Mouse (Mus musculus) spleen, postnatal 10 days (tissue): ENCODE measurements around the gene Frmd6.

Experiments
- DNase-seq, 2 experiments: peaks; one replicate each; pipeline ENCODE4 v3.0.0; 2021 to 2022; ENCODE audit warnings: low spot score in 2 of 2

Gene Frmd6

DNA sequence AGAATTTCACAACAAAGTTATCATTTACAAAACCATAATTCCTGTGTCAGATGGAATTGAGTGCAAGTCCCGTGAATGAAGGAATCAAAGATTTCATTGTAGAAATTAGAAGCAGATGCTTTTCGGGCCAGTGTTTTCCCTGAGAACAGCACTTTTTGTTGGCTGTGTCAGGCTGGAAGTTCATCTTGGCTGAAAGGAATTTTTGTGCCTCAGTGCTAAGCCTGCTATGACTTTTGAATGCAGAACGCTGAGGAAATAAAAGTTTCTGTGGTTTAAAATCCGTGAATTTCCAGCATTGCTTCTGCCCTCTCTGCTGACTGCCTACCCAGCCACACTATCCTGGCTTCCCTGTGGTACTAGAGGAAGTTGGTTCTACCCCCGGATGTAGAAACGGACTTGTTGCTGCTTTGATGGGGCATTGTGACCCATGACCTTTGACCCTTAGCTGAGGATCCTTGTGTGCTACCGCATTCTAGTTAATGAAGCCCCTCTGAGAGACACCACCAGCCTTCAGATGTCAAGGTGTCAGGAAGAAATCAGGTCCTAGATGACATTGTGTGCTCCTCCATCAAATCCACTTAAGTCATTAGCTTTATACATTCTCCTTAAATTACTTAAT lies 26.1 kb downstream of the Frmd6 start:
- DNase-seq = no peak

DNA sequence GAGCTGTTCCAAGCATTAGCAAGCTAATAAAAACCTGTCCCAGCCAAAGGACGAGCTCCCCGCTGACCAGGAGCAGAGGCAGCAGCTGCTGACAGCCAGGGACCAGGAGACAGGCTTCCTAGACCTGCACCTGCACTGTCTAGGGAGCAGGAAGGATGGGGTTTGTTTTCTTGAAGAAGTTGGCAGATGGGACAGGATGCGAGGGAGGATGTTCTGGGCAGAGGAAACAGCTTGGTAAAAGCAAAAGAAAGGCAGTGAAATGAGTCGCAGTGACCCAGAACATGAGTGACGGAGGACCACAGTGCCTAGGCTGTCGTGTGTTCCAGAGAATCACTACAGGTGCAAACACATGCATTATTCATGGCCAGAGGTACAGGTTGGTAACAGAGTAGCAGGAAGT lies 27.7 kb downstream of the Frmd6 start:
- no peak for DNase-seq

DNA sequence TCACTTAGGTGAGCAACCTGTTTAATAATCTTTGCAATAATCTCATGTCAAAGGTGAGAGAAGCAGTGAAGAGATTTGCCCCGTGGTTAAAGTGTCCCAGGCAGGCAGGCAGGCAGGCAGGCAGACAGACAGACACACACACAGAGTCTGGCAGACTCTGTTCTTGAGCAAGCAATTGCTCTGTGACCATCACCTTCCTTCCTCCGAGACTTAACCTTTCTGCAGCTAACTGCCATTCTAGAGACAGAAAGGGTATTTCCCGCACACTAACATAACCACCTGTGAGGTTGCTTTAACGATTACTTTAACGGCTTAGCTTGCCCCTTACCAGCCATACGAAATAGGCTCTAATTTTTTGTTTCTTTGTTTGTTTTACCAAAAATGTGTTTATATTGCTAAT lies 30.4 kb downstream of the Frmd6 start:
- DNase-seq = no peak

DNA sequence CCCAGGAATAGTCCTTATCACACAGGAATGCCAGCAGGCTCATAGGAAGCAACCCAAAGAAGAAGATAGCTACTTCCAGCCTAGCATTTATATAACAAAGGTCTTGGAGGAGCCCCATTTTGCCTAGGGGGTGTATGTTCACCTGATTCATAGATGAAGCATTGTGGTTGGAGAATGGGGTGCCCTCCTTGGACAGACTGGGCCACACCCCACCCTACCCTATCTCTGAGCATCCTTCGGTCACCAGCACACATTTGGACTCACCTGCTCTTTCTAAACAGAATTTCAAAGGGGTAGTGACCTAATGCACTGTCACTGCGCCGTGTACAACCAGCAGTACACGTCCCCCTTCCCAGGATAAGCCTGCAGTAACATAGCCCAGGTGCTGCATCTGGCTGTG lies 31.5 kb downstream of the Frmd6 start:
- DNase-seq = no peak

DNA sequence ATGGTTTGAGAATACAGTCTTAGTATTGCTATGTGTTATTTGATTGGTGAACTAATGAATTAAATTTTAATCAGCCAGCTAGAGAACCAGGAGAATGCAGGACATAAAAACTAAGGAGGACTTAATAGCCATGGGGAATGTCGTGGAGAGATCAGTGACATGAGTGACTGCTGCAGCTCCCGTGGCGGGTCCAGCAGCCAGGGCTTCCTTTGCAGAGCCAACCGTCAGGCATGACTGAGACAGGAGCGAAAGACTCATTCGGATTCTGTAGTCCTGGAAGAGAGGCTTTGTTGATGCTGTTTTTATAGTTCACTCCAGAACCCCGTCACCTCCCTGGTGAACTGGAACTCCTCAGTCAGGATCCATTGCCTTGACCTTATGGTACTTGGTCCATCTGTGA lies 38.0 kb downstream of the Frmd6 start:
- DNase-seq = no peak

DNA sequence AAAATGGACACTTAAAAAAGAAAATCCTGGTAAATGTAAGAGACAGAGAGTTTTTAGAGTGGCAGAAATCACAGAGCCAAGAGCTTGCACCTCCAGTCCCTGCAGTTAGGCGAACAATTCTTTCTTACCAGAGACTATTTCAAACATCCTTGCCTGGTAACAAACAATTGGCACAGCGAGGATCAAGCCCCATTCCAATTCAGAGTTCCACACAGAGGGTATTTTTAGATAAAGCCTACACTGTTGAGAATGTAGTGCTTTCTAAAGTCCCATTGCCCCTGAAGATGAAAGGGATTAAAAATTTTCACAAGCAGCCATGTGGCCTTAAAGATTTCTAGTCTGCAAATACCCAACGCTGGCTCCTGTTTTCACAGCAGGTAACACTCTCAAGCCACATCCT lies 42.5 kb downstream of the Frmd6 start:
- no peak for DNase-seq

DNA sequence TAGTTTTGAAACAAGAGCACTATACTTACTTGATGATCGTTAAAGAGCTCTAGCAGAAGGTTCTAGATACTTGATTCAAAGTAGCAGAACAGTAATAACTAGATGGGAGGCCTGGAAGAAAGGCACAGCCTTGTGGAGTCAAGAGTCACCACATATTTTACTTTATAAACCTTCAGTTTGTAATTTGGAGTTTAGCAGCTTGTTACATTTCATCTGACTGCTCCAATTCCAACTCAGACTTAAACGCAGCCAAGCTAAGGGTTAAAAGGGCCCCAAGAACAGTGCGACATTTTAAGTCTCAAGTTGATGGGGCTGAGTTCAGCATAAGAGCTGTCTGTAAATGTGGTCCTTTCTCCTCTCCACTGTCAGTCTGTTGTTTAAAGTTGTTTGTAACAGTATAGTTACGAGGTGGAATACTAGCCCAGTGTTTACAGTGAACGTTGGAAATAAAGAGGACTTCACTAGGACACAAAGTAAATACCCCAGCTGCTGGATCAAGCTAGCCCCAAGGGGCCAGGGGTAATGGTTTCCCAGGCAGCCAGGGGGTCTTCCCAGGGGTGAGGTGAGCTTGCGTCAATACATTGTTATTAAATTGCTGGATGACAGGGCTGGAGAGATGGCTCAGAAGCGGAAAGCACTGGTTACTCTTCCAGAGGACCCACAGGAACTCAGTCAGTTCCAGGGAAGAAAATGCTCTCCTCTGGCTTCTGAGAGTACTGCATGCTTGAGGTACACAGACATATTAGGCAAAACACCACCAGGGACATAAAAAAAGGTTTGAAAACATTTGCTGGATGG lies 43.1 kb downstream of the Frmd6 start:
- no peak for DNase-seq

DNA sequence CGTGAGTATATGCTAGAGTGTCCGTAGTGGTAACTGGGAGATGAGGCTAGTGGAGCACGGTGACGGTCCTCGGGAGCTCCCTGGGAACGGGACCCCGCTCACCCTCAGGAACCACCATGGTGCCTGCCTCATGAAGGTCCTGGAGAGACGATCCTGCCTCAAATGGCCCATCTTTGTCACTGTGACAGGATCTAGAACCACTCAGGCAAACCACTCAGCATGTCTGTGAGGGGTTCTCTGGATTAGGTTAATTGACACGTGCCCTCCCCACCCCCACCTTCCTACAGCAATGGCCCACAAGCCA lies 43.6 kb downstream of the Frmd6 start:
- DNase-seq = no peak

DNA sequence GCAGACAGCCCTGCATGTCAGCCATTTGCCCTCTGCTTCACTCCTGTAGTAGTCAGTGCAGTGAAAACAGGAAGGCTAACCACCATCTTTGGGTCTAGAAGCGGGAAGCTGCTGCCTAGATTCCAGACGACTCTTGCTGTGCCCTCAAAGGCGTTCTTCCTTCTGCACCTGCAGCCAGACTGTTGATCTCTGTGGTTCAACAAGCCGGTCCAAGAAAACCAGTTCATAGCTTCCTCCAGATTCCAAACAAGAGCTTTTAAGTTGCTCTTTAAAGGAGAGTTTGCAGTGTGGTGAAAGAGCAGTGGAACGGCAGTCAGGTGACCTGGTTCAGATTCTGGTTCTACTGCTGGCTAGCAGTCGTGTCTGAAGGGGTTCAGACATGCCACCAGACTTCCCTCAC lies 48.2 kb downstream of the Frmd6 start:
- no peak for DNase-seq

DNA sequence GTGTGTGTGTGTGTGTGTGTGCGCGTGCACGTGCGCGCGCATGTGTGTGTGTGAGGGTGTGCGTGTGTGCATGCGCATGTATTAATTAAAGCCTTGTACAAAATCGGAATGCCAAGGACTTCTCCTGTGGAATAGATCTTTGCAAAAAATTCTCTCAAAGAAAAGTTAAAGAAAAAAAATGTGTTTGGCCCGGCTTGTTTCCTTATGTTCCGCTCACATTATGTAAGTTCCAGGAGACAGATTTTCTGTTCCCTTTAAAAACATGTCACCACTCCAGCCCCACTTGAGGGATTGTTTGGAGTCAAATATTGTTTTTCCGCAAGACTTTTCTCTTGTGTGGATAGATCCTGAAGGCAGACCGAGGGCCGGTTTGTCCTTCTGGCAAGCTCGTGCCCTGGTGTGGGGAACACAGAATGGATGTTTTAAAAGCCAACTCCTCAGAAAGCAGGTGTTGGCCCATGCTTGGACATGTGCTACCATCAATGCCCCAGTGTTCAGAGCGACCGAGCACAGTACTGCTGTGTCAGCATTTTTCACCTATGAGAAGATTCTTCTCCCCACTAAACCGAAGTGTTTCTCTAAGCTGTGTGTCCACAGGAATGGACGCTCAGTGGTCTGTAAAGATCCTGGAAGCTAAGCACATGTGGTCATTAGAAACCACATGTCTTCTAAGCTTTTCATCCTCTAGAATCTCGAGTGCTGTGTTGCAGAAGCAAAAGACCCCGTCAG lies 51.1 kb downstream of the Frmd6 start:
- DNase-seq = no peak

DNA sequence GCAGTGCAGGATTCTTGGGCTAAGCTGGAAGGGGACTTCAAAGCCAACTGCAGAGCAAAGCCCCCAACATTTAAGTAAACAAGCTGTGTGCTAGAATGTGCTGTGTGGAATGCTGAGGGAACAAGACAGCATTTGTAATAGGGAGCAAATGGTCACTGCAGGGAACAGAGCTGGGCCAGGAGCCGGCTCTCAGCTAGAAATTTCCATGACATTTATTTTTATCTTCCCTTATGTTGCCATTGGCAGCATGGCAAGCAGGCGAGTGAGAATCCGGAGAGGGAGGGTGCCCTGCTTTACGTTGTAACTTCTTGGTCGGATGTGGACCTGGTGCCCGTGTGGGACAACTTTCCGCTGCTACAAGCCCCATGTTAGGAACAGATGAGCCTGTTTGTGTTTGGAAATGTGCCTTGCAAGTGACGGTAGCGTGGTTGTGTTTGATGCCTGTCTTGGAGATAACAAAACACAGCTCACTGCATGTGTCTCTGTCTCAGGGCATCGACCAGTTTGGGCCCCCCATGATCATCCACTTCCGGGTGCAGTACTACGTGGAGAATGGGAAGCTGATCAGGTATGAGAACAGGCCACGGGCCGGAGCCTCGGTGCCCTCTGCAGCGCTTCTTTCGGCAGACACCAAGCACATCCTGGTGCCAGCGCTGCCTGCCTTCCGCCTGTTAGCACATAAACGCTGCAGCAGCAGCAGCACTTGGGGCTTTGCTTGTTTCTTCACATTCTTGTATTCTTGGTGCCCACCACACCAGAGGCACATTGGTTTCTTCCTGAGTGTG lies 52.8 kb downstream of the Frmd6 start:
- DNase-seq = no peak

DNA sequence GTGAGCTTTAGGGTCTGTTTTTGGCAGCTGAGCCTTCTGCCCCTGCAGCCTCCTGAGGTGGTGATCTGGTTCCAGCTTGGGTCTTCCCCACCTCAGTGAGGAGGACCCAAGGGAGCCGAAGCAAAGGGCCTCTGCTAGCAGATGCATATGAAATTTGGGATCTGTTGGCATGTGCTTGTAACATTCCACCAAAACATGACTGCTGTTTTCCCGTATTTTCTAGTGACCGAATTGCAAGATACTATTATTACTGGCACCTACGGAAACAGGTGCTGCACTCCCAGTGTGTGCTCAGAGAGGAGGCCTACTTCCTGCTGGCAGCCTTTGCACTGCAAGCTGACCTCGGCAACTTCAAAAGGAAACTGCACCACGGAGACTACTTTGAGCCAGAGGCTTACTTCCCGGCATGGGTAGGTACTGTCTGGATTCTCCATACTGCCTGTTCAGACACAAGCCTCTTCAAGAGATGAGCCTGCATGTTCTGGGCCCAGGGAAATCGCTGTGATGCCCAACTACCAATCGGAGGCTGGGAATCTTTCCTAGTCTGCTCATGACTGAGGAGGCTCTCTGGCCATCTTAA lies 55.2 kb downstream of the Frmd6 start:
- no peak for DNase-seq

DNA sequence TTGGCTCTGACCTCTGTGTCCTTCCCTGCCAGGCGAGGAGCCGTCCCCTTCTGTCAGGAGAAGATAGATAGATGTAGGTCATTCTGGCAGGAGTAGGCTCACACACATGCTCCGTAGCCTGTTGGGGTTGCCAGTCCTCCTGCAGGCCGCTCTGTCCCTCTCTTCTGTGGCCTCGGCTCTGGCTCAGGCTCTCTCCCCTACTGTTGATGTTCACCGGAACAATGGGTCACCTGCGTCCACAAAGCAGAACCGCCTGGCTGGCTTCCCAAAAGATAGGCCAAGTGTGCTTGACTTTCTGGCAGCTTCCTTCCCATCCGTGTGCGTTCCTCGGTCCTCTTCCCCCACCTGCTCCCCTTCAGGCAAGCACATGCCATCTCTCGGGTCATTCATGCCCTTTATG lies 56.0 kb downstream of the Frmd6 start:
- no peak for DNase-seq

DNA sequence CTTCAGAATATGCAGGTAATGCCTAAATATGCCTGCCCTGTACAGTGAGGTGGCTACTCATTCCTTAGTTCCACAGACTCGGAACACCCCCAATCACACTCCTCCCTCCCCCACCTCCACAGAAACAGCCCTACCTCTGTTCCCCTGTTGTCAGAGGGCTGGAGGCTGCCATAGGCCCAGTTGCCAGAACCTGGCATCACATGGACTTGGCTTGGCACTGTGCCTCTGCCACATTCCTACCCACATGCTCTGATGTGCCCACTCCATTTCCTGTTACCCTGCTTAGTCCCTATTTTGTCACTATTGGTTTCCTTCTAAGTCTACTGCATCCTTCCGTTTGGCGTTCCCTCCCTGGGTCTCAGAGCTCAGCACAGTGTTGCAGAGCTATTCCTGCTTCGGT lies 56.5 kb downstream of the Frmd6 start:
- DNase-seq = no peak

DNA sequence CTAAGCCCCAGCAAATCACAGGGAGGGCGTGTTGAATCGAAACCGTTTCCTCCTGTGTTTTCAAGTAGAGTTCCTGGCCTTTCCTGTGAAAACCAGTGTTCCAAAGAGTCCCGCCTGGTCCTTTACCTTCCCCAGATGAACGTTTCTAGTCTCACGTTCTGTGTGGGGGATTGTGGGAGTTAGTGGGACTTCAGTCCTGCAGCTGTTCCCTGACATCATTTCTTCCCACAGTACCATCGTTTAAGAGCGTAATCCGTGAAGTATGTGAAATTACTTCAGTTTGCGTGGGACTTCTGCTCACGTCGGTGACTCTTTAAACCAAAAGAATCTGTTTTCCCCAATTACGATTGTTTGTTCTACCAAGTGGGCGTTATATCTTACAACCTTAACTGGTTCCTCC lies 57.8 kb downstream of the Frmd6 start:
- DNase-seq = no peak

DNA sequence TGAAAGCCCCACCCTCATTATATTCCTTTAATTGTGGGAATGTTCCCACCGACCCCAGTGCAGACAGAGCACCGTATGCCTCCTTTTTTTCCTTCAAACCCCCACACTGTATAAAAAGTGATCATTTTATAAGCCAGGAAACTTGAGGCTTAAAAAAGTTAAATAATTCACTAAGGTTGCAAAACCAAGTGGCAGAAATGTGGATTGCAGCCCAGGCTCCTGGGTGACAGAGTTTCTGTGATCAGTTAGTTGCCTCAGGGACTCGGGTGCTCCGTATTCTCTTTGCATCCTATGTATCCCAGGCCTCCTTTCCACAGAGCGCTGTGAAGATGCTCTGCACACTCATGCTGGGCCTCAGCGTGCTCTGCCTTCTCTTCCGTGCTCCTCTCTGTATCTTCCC lies 58.8 kb downstream of the Frmd6 start:
- DNase-seq = no peak

DNA sequence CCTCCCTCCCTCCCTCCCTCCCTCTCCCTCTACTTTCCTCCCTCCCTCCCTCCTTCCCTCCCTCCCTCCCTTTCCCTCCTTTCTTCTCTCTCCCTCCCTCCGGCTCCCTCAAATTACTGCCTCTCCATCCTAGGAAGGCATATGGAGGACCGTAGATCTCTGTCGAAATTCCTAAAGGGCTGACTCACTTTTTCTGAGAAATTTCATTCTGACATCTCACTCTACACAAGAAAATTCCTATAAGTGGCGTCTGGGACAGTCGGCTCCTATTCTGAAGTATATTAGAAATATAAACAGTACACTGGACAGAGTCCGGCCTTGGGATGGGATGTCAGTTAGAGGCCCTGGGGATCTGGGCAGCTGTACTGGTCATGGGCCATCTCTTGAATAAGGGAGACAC lies 59.7 kb downstream of the Frmd6 start:
- no peak for DNase-seq

DNA sequence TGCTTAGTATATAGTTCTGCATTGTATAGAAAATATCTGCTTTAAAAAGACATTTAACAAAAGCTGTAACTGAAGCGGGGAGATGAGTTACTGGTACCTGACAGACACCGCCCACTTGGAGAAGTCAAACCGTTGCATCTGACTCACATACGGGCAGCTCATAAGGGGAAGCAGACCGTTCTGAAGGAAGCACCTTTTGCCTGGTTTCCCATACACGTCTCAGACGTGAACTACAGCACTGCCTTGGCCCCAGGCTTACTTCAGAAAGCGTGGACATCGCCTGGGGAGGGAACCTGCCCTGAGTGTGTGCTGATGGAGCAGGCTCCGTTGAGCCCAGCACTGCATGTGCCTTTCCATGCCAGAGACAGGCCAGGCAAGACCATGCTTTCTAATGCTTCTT lies 60.3 kb downstream of the Frmd6 start:
- no peak for DNase-seq

DNA sequence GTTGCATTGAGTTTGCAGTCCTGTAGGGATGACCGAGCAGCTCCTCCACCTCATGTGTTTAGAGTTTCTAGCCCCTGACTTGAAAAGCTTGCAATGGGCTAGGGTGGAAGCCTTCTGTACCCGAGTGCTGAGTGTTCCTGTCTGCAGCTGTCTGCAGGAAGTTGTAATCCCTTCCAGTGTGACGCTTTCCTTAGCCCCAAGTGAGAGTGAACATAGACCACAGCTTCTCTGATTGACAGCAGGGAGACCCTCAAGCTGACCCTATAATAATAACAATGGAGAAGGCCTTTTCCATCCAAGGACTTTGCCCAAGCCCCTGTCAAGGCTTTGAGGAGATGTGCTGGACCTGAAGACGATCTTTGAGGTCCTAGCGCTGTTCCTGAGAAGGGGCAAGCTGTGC lies 65.1 kb downstream of the Frmd6 start:
- no peak for DNase-seq

DNA sequence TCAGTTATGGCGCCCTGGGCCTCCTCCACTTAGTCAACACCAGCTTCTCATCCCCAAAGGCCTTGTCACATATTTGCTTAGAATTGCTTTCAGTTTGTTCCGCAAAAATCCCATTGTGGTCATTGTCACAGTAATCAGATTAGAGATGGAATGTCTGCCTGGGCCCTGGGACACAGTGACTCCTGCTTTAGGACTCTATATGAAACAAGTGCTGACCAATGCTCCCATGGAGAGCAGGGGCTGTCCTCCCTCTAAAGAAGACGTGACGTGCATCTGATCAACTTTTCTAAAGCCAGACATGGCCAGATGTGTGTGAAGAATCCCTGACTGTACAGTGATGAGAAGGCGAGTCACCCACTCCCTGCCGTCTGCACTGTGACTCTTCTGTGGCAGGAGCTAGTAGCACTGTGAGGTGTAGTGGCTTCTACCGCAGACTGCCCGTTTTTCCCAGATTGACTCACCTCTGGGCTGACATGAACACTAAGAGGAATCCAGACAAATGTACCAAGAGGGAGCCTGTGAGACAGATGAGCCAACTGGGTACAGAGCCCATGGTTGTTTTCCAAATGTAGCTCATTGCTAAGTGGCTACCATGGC lies 65.7 kb downstream of the Frmd6 start:
- DNase-seq = no peak

DNA sequence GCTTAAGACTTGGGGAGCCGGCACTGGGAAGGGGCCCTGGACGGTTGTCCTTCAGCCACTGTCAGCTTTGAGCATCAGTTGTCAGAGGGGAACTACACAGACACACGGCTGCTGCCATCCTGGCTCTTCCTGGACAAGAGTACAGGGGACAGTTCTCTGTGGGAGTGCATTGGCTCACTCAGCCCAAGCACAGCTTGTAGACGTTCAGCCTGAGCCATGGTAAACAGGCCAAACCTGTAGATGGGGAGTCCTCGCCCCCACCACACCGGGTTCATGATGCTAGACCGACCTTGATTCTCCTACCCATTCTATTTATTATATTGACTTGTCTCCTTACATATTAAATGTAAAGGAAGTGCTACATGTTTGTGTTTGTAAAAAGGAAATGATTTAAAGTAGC lies 70.0 kb downstream of the Frmd6 start:
- DNase-seq = no peak

DNA sequence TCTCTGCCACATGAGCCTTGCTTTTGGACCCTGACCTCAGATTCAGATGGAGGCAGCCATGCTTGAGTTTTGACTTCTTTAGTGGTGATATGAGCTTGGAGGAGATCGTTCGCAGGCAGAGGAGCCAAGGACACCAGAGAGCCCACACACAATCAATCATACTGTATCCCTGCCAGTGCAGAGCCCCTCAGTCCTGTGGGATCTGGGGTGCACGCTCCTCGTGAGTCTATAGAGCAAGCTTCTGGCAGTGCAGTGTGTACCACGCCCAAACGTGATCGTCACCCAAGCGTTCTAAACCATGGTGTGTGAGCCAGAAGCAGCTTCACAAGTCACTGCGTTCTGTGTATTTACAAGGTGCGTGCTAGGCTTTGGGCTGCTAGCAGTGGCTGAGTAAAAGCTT lies 70.8 kb downstream of the Frmd6 start:
- no peak for DNase-seq
